Mouse (Mus musculus) kidney, adult 2 months (tissue): ENCODE results near the gene Scn4a.

Experiments
- CTCF ChIP-seq: fragments of 200-500 bp; conservative IDR thresholded peaks from 2 replicates; pipeline ENCODE4 v1.5.1; 2011; ENCODE audit warnings: low read depth, mild to moderate bottlenecking, control low read depth, low read length, moderate library complexity, mixed read lengths; ENCODE audit not compliant: insufficient read depth, insufficient read length
- POLR2A ChIP-seq: fragments of 200-500 bp; IDR thresholded peaks from one replicate; pipeline ENCODE4 v1.6.1; 2011; ENCODE audit warnings: low read depth, low read length, control low read depth

DNA sequence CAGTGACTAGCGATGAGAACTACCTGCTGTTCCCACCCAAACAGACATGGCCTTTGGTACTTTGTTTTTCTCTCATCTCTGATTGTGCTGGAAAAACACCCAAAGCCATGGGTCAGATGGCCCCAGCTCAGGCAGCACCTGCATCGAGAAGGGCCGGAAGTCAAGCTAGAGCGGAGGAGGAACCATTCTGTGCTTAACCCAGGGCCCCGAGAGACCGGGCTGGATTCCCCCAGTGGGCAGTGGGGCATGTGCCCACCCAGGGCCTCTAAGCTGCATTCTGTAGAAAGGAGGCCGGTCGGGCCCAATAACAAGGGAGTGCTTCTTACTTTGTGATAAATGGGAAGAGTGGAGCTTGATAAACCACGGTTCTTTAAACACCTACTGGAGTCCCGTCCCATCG lies 44.9 kb downstream of the Scn4a start:
- TF ChIP-seq CTCF (no peak), POLR2A (no peak)
